Mouse (Mus musculus) natural killer cell, adult 2 months (primary cell): ENCODE measurements around the gene Tmem135.

Experiments used
- DNase-seq, 2 experiments: peaks; one replicate each; pipeline ENCODE4 v3.0.0; 2022; ENCODE audit warnings: low spot score in 2 of 2

Gene Tmem135

DNA sequence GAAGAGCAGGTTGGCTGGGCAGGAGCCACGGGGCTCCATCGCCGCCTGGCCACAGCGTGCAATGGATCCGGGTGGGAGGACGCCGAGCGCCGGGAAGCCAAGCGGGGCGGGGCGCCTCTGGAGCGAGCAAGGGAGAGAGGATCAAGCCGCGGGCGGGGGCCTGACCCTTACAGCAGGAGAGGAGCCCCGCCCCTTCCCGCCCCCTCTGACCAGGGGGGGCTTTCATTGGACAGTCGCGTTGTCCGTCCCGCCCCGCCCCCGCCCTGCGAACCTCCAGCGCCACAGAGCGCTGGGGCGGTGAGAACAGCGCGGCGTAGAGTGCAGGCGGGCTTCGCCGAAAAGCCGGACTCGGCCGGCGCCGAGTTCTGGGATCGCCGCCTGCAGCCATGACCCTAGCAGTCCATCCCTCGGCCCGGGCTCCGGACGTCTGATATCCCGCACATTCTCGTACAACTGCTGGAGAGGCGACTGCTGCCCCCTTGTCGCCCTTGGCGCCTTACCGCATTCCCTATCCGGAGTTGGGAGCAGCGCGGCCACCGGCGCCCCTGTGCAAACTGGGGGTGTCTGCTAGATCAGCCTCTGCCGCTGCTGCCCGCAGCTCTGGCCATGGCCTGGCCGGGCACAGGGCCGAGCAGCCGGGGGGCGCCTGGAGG, at the start of gene Tmem135, which contains the start of gene Fzd4:
Gene Tmem135 (minus strand): TSS at position 142 of the 653 bp plus-strand sequence.
Gene Fzd4 (plus strand): TSS at position 275 of the 653 bp plus-strand sequence.
- DNase-seq: peak; percentile 70 to 74

GRCm38 (mm10) chr7:89450312-89450711, 46.3 kb upstream of the Tmem135 start:
- DNase-seq: no peak

DNA sequence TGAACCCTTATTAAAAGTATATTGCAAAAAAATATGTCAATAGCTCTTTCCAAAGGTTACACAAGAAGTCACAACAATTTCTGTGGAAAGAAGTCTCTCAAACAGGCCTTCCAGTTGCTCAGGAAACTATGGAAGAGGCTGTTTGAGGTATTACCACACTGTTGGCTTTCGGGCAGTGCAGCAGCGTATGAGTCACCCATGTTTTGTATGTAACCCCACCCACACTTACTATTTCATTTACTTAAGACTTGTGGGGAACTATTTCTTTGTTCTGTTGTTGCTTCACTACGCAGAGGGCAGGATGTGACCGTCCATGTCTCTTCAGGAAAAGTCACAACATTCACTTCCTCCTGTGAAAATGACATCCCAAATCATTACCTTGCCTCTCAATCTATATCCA, 41.1 kb upstream of the Tmem135 start:
- DNase-seq: no peak

GRCm38 (mm10) chr7:89442242-89442641, 38.2 kb upstream of the Tmem135 start:
- no peak for DNase-seq

DNA sequence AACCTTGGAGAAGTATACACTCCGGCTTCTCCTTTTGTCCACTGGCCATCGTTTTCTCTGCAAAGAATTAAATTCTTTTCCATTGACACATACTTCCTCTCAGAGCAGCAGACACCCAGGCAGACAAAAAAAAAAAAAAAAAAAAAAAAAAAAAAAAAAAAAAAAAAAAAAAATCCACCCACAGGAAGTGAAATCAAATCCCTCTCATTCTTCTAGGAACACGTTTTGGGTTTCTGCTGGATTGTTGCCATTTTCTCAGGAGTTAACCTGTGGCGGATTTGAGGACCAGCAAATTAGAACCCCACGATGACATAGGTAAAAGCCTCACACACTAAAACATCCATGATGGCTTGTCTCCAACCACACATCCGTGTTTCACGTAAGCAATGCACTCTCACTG, 37.3 kb upstream of the Tmem135 start:
- DNase-seq: no peak

DNA sequence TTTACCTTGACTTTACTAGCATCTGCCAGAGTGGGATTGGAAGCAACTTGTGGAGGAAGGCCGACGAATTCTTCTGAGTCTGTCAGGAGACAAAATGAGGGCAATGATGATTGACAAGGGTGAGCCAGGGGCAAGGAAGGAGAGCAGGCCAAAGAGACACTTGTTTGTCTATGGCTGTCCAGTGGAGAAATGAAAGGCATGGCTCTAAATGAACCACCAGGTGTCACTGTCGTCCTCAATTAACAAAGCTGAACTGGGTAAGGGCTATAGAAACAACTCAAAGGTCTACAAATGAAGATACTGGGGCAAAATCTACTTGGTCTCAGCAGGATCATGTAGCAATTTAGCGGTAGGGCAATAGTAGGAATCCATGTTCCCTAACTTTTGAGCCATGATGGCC, 33.6 kb upstream of the Tmem135 start:
- peak in 1 of 2 experiments; percentile 6 for DNase-seq

GRCm38 (mm10) chr7:89436404-89436803, 32.4 kb upstream of the Tmem135 start:
- DNase-seq: no peak

DNA sequence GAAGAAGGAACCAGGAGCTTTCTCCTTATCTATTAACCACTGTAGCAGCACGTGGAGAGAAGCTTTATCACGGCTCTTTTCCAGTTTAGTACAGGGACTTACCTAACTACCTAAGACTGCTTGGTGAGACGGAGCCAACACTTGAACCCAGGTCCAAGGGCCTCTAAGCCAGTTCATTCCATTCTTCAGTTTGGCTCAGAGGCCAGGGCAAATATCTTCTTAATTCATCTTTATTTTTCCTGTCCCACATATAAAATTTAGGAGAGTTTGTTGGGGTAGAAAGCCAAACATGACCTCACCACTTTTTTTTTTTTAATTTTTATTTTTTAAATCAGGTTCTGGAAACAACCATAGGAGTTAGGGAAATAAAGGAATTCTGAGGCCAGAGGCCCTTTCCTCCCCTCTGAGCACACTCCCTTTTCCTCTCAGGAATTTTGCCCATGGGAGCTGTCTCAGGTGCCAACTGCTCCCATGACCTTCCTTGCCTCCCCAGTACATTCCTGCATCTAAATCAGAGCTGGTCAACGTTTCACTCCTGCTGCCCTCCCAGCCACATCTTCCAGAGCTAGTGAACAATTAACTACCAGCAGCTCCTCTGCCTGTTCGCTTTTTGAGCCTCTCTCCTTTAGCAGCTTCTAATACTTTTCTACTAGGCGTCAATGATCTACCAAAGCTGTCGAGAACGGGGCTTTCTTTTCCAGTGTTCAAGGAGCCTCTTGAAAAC, 30.0 kb upstream of the Tmem135 start:
- no peak for DNase-seq

DNA sequence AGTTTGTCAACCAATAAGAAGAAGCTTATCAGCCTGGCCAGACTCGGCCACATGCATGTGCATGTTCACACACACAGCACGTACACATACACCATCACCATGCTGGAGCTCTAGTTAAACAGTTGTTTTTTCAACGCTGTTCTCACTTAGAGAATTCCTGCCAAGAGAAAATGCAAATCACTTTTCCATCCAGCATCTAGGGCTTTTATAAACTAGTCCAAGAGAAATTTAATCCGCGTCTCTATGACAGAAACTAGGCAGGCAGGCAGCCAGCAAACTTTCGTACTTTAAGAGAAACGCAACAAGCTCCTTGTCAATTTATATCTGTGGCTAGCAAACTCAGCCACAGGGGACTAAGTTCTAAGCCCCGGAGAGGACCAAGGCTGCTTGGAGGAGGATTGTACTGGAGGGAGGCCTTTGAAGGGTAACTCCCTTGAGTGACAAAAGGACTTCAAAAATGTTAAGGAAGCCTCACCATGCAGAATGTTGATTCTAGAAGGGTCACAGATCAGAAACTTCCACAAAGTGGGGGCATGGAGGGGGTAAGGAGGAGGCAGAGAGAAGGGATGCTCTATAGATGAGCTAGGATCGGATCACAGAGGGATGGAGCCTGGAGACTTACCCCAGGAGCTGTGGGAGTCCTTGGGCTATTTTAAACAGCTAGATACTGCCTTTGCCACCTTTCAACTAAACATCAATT, 29.3 kb upstream of the Tmem135 start:
- no peak for DNase-seq

DNA sequence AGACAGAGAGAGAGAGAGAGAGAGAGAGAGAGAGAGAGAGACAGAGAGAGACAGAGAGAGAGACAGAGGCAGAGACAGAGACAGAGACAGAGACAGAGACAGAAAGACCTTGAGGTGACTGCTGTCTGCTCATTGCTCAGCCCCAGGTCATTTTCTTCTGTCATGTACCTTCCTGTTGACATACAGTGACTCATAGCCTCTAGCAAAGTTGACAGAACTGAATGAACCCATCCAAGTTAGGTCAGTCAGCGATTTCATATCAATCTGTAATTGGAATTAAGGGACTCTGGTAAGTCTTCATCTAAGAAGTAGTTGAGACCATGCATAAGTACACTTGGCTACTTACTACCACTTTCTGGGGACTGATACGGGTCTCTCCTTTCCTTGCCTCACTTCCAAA, 27.2 kb upstream of the Tmem135 start:
- no peak for DNase-seq

DNA sequence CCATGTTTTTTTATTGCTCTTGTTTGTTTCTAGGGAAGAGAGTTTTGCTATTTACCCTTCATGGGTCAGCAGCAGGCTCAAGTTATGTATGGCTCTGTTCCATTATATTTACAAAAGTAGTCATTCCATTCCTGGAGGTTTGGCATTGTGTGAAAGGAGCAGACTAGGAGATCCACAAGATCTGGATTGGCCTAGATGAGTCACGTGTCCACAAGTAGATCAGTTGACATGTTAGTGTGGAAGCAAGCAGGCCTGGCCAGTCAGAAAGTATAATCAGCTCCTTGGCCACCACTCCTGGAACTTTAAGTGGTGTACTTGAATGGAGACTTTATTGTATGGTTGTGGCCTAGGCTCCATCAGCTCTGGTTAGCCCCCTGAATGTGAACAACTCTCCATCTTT, 25.3 kb upstream of the Tmem135 start:
- DNase-seq: no peak

- DNase-seq: no peak
These were observed 24.8 kb upstream of the Tmem135 start for GRCm38 (mm10) chr7:89428804-89429203.

DNA sequence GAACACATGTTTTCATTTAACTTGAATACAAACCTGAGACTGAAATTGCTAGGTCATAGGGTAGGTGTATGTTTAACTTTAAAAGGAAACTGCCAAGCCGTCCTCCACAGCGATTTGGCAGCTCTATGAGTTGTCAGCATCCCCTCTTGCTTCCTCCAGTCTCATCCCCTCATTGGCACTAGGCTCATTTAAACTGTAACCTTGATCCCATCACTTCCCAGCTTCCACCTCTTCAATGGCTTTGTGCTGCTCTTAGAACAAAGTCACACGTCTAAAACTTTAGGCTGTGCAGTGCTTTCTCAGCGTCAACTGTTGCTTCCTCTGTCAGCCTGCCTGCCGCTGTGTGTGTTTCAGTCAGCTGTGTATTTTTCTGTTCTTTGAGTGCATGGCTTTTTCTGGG, 23.1 kb upstream of the Tmem135 start:
- DNase-seq: no peak

- no peak for DNase-seq
These were observed 22.0 kb upstream of the Tmem135 start for GRCm38 (mm10) chr7:89425803-89426725.

GRCm38 (mm10) chr7:89424659-89425058, 20.6 kb upstream of the Tmem135 start:
- no peak for DNase-seq

- DNase-seq: no peak
These were observed 19.8 kb upstream of the Tmem135 start for GRCm38 (mm10) chr7:89423688-89424255.

- no peak for DNase-seq
These were observed 19.2 kb upstream of the Tmem135 start for GRCm38 (mm10) chr7:89423194-89423593.

DNA sequence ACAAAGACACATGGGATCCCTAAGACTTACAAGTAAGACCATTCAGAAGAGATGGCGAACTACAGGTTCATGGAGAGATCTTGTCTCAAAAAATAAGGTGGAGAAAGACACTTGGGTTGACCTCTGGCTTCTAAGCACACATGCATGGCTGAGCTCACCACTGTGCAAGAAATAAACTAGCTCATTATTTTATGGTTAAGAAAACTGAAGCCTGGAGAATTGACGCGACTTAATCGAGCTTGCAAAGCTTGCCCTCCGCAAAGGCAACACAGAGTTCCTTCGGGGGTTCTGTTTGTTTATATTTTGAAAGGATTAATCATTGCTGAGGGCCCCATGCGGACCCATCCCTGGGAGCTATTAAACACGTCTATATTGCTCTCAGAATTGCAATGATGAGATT, 18.6 kb upstream of the Tmem135 start:
- no peak for DNase-seq

DNA sequence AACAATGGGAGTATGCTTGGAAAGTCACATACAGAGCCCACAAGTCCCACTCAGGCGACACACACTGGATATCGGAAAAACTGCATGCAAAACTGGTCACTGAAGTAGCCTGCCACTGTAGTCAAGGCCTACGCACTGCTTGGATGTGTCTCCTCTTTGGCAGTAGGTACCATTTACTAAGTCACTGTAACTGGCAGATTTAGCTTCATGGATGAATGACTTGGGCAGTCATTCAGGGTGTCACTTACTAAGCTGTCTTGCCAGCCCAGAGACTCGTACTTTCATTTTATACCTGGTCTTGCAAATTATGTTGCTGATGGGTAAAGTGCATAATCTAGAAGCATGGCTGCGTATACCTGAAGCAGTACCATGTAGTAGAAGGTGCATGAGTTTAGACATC, 17.3 kb upstream of the Tmem135 start:
- DNase-seq: no peak

- DNase-seq: no peak
These were observed 15.1 kb upstream of the Tmem135 start for GRCm38 (mm10) chr7:89418917-89419679.
